Mouse (Mus musculus) monocyte, adult 5-6 weeks (primary cell): Measurements from ENCODE around the gene Mrm2. TPM values are rescaled to one million over a fixed set of nuclear protein-coding genes. Genes with fewer than 3 reads are reported as not detected.

Experiments used
- ATAC-seq: fragments of 153-309, 156-312 bp; replicated peaks from 2 replicates; pipeline ENCODE4 v1.8.0; 2017; ENCODE audit warnings: mild to moderate bottlenecking; ENCODE audit not compliant: low TSS enrichment, insufficient number of reproducible peaks, severe bottlenecking, poor library complexity, low FRiP score
- total RNA-seq: library from RNA; stranded (forward); fragments of 200-1000, 200-491, 200-594 nt; gene quantifications from 3 replicates; pipeline ENCODE4 v1.2.3, GENCODE M21; 2017

Mrm2 gene
- total RNA-seq, 1 experiment from 2014 or later = 0.57 TPM

DNA sequence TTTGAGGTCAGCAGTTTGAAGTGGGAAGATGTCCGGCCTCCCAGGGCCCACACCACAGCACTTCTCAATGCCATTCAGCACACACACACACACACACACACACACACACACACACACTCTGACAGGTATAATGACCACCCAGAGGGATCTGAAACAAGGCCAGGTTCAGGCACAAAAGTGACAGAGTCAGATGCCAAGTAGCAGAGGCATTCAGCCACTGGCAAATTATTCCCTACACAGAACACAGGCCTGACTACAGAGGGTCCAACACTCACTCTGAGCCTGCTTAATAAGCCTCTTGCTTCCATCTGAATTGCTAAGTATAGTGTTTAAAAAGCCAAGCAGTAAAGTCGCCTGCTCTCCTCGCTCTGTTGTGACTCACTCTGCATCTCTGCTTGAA lies 43.4 kb downstream of the Mrm2 start:
- no peak for ATAC-seq

GRCm38 (mm10) chr5:140284761-140285160 lies 46.9 kb downstream of the Mrm2 start:
- ATAC-seq = no peak

- no peak for ATAC-seq
Measured at GRCm38 (mm10) chr5:140284011-140284410, 47.7 kb downstream of the Mrm2 start.

DNA sequence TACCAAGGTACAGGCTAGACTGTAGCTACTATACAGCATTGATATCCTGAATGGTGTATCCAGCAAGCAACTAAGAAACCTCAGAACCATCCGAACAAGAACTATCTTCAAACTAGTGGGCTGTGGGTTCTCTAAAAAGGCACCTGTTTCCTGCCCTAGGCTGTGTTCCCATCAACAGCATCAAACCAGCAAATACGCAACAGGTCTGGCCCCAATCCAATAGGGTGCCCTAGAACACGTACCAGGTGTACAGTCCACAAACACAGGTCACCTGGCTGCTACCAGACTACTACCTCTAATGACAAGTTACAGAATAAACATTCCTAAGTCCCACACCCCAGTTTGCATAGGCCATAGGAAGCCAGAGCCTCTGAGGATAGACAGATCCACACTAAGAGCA lies 48.8 kb downstream of the Mrm2 start:
- ATAC-seq = no peak

- no peak for ATAC-seq
Measured at GRCm38 (mm10) chr5:140282376-140282775, 49.3 kb downstream of the Mrm2 start.

DNA sequence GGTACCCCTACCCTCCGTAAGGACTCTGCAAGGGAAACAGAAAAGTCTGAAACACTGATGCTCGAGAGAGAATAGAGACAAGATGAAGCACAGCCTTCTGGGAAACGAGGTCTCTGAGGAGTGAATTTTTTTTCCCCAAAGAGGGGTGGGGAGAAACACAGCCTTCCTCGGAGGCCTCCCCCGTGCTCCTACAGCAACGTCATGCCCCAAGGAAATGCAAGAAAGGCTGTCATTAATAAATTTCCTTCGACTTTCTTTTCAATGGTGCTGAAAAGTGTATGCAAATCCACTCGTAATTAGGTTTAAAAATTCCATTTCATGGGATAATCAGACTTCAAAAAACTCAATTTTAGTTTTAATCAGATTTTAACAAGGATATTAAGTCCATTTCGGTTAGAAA lies 51.5 kb downstream of the Mrm2 start:
- ATAC-seq = no peak

Other genes starting within 250 kb of the Mrm2 start
- gene Mad1l1, start 10.3 kb downstream of the Mrm2 start, total RNA-seq = 38.6 to 53.6 TPM (median 41.6 TPM) in 3 replicates
- gene Nudt1, start 10.2 kb downstream of the Mrm2 start, total RNA-seq = 12.6 to 15.8 TPM (median 14.0 TPM) in 3 replicates
- gene Snx8, start 57.4 kb upstream of the Mrm2 start, total RNA-seq = 11.6 to 20.9 TPM (median 12.9 TPM) in 3 replicates
- gene Eif3b, start 87.4 kb upstream of the Mrm2 start, total RNA-seq = 58.0 to 92.8 TPM (median 85.6 TPM) in 3 replicates
- not detected in 3 replicates for gene Gm4869, start 113.7 kb upstream of the Mrm2 start, total RNA-seq
- 30.8 to 35.1 TPM (median 32.4 TPM) in 3 replicates for gene Chst12, start 173.7 kb upstream of the Mrm2 start, total RNA-seq
- gene Grifin, start 233.2 kb upstream of the Mrm2 start, total RNA-seq = not detected in 3 replicates